Mouse (Mus musculus): ENCODE results near the gene Lpin3. TPM values are rescaled to one million over a fixed set of nuclear protein-coding genes. Genes with fewer than 3 reads are reported as not detected.

Gene Lpin3
- polyA plus RNA-seq, 1 experiment: not detected

- H3K36me3 ChIP-seq (replicated peaks; ENCODE audit: low read length): no peaks in the 10 kb centered on the region
- H3K4me1 ChIP-seq: peaks cover 44% of the 10 kb centered on the region
- H3K9me3 ChIP-seq: no peaks in the 10 kb centered on the region
- H3K4me3 ChIP-seq (replicated peaks): no peak overlapping the region
- TF ChIP-seq GATA1 (IDR thresholded peaks at IDR 0.05; ENCODE audit: borderline replicate concordance, low read length): no peak
- no peak for TF ChIP-seq FLI1 (IDR thresholded peaks at IDR 0.05; ENCODE audit: low read length)
- peaks cover 42% of the 10 kb centered on the region for H3K27me3 ChIP-seq (replicated peaks)
Observed at GRCm38 (mm10) chr2:160883912-160884311, 3.4 kb downstream of the Lpin3 start.

GRCm38 (mm10) chr2:160884830-160885229 is 4.4 kb downstream of the Lpin3 start:
- Histone ChIP-seq H3K9me3 (no peaks in the 10 kb centered on the region), H3K4me1 (peaks cover 40% of the 10 kb centered on the region), H3K27me3 (replicated peaks) (peaks cover 48% of the 10 kb centered on the region), H3K36me3 (replicated peaks; ENCODE audit: low read length) (no peaks in the 10 kb centered on the region), H3K4me3 (replicated peaks) (no peak overlapping the region)
- TF ChIP-seq GATA1 (IDR thresholded peaks at IDR 0.05; ENCODE audit: borderline replicate concordance, low read length) (no peak), FLI1 (IDR thresholded peaks at IDR 0.05; ENCODE audit: low read length) (no peak)

- peaks cover 55% of the 10 kb centered on the region for H3K27me3 ChIP-seq (replicated peaks)
Observed at GRCm38 (mm10) chr2:160886221-160886620, 5.8 kb downstream of the Lpin3 start.

GRCm38 (mm10) chr2:160887284-160887683 is 6.8 kb downstream of the Lpin3 start:
- Histone ChIP-seq H3K4me3 (replicated peaks) (peak overlapping the region; percentile 89), H3K36me3 (replicated peaks; ENCODE audit: low read length) (no peaks in the 10 kb centered on the region), H3K4me1 (peaks cover 22% of the 10 kb centered on the region), H3K27me3 (replicated peaks) (peaks cover 62% of the 10 kb centered on the region), H3K9me3 (no peaks in the 10 kb centered on the region)
- no peak for TF ChIP-seq FLI1 (IDR thresholded peaks at IDR 0.05; ENCODE audit: low read length)
- TF ChIP-seq GATA1 (IDR thresholded peaks at IDR 0.05; ENCODE audit: borderline replicate concordance, low read length): no peak

More at GRCm38 (mm10) chr2:160886221-160886620, 5.8 kb downstream of the Lpin3 start:
- no peaks in the 10 kb centered on the region for H3K36me3 ChIP-seq (replicated peaks; ENCODE audit: low read length)
- no peak for TF ChIP-seq FLI1 (IDR thresholded peaks at IDR 0.05; ENCODE audit: low read length)
- TF ChIP-seq GATA1 (IDR thresholded peaks at IDR 0.05; ENCODE audit: borderline replicate concordance, low read length): no peak
- H3K4me3 ChIP-seq (replicated peaks): no peak overlapping the region
- no peaks in the 10 kb centered on the region for H3K9me3 ChIP-seq
- peaks cover 26% of the 10 kb centered on the region for H3K4me1 ChIP-seq

- Histone ChIP-seq H3K4me3 (replicated peaks) (peak overlapping the region; percentile 89), H3K4me1 (peaks cover 22% of the 10 kb centered on the region), H3K9me3 (no peaks in the 10 kb centered on the region), H3K36me3 (replicated peaks; ENCODE audit: low read length) (no peaks in the 10 kb centered on the region), H3K27me3 (replicated peaks) (peaks cover 63% of the 10 kb centered on the region)
- no peak for TF ChIP-seq GATA1 (IDR thresholded peaks at IDR 0.05; ENCODE audit: borderline replicate concordance, low read length)
- TF ChIP-seq FLI1 (IDR thresholded peaks at IDR 0.05; ENCODE audit: low read length): no peak
Observed at GRCm38 (mm10) chr2:160887859-160888258, 7.4 kb downstream of the Lpin3 start.

- no peak overlapping the region for H3K4me3 ChIP-seq (replicated peaks)
- no peak for TF ChIP-seq GATA1 (IDR thresholded peaks at IDR 0.05; ENCODE audit: borderline replicate concordance, low read length)
- H3K9me3 ChIP-seq: peaks cover 9% of the 10 kb centered on the region
- no peaks in the 10 kb centered on the region for H3K36me3 ChIP-seq (replicated peaks; ENCODE audit: low read length)
- H3K27me3 ChIP-seq (replicated peaks): peaks cover 67% of the 10 kb centered on the region
- H3K4me1 ChIP-seq: peaks cover 18% of the 10 kb centered on the region
Observed at GRCm38 (mm10) chr2:160891045-160891444, 10.6 kb downstream of the Lpin3 start.

GRCm38 (mm10) chr2:160891697-160892096 is 11.2 kb downstream of the Lpin3 start:
- H3K4me1 ChIP-seq: peaks cover 18% of the 10 kb centered on the region
- TF ChIP-seq GATA1 (IDR thresholded peaks at IDR 0.05; ENCODE audit: borderline replicate concordance, low read length) (no peak), FLI1 (IDR thresholded peaks at IDR 0.05; ENCODE audit: low read length) (no peak)
- H3K27me3 ChIP-seq (replicated peaks): peaks cover 67% of the 10 kb centered on the region
- peaks cover 13% of the 10 kb centered on the region for H3K9me3 ChIP-seq
- H3K36me3 ChIP-seq (replicated peaks; ENCODE audit: low read length): no peaks in the 10 kb centered on the region
- H3K4me3 ChIP-seq (replicated peaks): no peak overlapping the region

GRCm38 (mm10) chr2:160901656-160902412 is 21.4 kb downstream of the Lpin3 start:
- Histone ChIP-seq H3K4me1 (peaks cover 8% of the 10 kb centered on the region), H3K9me3 (peaks cover 8% of the 10 kb centered on the region), H3K36me3 (replicated peaks; ENCODE audit: low read length) (no peaks in the 10 kb centered on the region), H3K4me3 (replicated peaks) (no peak overlapping the region), H3K27me3 (replicated peaks) (peaks cover 64% of the 10 kb centered on the region)
- TF ChIP-seq GATA1 (IDR thresholded peaks at IDR 0.05; ENCODE audit: borderline replicate concordance, low read length) (no peak), FLI1 (IDR thresholded peaks at IDR 0.05; ENCODE audit: low read length) (no peak)

GRCm38 (mm10) chr2:160905301-160905700 is 24.8 kb downstream of the Lpin3 start:
- Histone ChIP-seq H3K4me3 (replicated peaks) (no peak overlapping the region), H3K27me3 (replicated peaks) (peaks cover 76% of the 10 kb centered on the region), H3K36me3 (replicated peaks; ENCODE audit: low read length) (no peaks in the 10 kb centered on the region), H3K9me3 (no peaks in the 10 kb centered on the region), H3K4me1 (peaks cover 8% of the 10 kb centered on the region)
- TF ChIP-seq FLI1 (IDR thresholded peaks at IDR 0.05; ENCODE audit: low read length): no peak
- TF ChIP-seq GATA1 (IDR thresholded peaks at IDR 0.05; ENCODE audit: borderline replicate concordance, low read length): no peak

GRCm38 (mm10) chr2:160906101-160906500 is 25.6 kb downstream of the Lpin3 start:
- Histone ChIP-seq H3K27me3 (replicated peaks) (peaks cover 83% of the 10 kb centered on the region), H3K9me3 (no peaks in the 10 kb centered on the region), H3K4me1 (peaks cover 8% of the 10 kb centered on the region), H3K4me3 (replicated peaks) (no peak overlapping the region), H3K36me3 (replicated peaks; ENCODE audit: low read length) (no peaks in the 10 kb centered on the region)
- TF ChIP-seq FLI1 (IDR thresholded peaks at IDR 0.05; ENCODE audit: low read length): no peak
- TF ChIP-seq GATA1 (IDR thresholded peaks at IDR 0.05; ENCODE audit: borderline replicate concordance, low read length): no peak

Measured in megakaryocyte, embryonic 14.5 days (primary cell).